Mouse (Mus musculus) heart, adult 11 months (tissue): ENCODE measurements at regions not wholly inside any gene's neighbourhood (a gene's known extent, or its start where the extent isn't known, plus 50 kb on each side); places are given as distances from the start of the nearest gene placed in this dataset.

Experiments
- DNase-seq: peaks from one replicate; pipeline ENCODE4 v3.0.0; 2022

DNA sequence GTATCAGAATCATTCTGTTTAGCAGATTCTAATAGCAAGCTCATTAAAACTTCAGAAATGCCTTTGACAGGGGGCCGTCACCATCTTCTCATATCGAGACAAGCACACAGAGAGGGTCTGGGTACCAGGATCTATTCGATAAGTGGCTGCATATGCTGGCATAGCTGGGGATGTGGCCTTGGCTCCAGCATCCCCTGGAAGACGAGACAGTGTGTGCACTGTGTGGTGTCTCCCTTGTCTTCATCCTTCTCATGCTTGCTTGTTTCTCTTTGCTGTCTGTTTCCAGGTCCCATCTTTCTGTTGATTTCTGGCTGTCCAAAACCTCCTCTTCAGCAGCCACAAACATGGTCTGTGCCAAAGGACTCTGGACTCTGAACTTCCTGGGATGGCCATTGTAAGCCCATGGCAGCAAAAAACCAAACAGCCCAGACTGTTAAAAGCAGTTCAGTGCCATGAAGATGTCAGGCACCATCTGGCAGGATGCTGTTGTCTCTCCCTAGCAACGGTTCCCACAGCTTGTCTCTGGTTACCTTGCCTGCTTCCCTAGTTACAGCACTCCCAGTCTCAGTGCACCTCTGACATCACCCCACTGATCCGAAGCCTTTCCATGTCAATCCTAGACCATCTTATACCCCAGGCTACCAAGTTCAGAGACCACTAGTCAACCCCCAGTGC, 56.5 kb downstream of the Kctd12 start:
- no peak for DNase-seq

DNA sequence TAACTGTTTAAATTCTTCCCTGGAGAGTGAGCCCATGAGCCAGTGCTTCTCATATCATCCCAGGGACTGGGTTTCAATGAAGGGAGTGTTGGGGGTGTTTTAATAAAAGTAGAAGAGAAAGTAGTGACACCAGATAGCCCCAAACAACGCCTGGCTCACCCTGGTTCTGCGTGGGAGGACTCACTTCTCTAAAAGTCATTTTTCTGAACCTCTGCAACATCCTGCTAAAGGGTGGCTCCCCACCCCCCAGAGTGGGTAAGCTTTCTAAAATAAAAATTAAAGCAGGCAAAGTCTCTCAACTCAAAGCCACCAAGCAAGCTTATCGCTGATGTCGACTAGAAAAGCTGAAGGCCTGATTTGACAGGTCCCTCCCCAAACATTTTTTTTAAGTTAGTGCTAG, 57.8 kb downstream of the Kctd12 start:
- DNase-seq = peak; percentile 94

DNA sequence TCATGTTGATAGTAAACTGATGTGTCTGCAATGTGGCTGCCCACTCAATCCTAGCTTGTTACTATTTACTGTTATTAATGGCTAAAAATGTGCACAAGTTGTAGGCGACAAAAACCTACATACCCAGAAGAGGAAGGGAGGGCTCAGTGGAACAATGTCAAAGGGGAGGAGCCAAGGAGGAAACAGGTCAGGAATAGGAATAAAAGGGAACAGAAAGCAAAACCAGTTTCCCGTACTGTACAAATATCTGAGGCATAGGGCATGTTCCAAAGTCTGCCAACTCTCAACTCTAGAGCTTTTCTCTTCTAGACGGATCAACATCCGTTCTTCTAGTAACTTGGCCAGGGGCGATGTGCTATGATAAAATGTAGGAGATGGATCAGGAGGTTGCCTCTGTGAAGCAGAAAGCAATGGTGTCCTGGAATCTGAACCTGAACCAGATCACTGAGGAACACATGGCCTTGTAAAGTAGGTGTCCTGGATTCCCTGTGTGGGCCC, 59.9 kb downstream of the Kctd12 start:
- DNase-seq = peak; percentile 90

DNA sequence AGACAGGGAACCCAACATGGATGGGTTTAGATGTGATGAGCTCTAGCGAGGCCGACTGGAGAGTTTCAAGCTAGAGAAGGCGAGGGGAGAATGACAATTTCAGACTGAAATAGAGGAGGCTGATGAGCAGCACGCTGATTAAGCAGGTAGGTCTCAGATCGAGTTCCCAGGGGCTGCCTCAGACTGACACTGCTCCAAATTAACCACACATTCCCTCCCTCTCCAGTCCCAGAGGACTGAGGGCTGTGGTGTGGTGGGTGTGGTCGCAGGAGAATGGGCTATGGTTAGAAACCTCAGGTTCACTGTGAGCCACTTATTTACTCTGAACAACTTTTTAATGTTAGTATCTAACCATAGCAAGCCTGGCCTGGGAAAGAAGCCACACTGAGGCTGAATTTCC, 62.0 kb downstream of the Kctd12 start:
- peak; percentile 71 for DNase-seq

DNA sequence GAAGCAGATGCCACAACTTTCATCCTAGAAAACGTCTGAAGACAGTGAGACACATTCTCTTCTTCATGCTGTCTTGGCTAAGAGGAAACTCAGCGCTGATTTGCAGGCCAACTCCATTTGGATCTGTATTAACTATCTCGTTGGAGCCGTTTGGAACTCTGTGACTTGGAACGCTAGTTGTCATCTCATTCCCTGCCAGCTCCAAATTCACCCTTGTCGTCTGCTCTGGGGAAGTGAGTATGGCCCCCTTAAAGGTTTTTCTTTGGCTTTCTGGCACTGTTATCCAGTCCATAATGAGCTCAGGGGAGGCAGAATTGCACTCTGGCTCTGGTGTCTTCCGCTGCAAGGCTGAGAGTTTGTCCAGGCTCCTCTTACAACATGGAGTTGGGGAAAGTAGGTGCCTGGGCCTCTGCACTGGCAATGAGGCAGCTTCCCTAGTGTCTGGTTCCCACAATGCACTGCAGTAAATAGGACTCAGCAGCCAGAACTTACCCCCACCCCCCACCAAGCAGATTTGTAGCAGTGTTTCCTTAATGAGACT, 63.1 kb downstream of the Kctd12 start:
- peak; percentile 85 for DNase-seq

DNA sequence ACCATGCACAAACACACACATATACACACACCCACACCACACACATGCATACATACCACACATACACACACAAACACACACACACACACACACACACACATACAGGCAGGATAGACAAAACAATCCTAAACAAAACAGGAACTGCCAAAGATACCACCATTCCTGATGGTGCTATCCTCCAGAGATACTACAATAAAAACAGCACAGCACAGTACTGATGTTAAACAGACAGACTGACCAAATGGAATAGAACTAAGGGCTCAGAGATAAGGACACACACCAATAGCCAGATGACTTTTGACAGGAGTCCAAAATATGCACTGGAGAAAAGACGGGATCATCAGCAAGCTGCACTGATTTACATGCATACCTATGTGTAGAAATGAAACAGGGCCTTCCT, 64.5 kb downstream of the Kctd12 start:
- peak; percentile 46 for DNase-seq

DNA sequence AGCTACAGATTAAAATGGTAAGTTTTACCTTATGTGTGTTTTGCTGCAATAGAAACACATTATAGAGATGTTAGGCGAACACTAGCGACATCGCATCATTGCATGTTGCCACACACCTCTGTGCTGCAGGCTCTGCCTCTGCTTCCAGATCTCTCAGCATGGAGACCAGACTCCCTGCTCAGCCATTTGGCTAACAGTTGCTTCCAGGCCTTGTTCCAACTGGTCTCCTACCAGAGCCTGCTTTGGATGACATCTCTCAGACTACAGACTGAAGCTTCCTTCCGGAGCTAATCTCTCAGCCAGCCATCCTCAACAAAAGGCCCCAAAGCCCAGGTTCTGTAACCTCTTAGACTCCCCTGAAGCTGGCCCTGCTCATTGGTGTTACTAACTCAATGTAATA, 66.5 kb downstream of the Kctd12 start:
- DNase-seq = peak; percentile 91

DNA sequence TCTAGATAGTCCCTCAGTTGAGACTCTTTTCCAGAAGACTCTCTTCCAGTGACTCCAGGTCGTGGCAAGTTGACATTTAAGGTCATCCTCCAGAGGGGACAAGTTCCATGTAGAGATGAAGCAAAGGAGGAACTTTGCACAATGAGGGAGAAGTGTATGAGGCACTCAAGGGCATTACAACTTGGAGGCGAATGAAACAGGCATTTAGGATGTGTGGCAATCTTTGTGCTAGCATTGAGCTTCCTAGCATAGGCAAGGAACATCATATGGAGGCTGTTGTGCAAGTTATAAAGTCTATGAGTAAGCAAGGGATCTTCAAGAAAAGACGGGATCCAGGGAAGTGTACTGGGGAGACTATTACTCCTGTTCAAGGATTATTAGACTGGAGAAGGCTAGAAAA, 70.9 kb downstream of the Kctd12 start:
- no peak for DNase-seq

DNA sequence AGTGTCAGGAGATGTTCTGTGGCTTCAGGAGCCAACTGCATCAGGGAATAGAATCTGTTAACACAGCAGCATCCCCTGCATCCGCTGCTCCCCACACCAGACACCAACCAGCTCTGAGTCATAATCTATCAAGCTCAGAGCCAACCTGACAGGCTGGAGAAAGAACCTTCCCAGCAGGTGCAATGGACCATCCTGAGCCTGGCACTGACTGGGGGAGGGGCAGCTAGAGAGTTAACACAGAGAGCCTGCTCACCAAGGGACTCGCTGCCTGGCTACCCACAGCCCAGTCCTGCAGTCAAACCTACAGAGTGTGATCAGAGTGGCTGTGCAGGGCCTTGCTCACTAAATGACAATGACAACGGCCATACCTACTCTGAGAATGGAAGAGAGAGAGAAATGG, 73.4 kb downstream of the Kctd12 start:
- DNase-seq = peak; percentile 87

DNA sequence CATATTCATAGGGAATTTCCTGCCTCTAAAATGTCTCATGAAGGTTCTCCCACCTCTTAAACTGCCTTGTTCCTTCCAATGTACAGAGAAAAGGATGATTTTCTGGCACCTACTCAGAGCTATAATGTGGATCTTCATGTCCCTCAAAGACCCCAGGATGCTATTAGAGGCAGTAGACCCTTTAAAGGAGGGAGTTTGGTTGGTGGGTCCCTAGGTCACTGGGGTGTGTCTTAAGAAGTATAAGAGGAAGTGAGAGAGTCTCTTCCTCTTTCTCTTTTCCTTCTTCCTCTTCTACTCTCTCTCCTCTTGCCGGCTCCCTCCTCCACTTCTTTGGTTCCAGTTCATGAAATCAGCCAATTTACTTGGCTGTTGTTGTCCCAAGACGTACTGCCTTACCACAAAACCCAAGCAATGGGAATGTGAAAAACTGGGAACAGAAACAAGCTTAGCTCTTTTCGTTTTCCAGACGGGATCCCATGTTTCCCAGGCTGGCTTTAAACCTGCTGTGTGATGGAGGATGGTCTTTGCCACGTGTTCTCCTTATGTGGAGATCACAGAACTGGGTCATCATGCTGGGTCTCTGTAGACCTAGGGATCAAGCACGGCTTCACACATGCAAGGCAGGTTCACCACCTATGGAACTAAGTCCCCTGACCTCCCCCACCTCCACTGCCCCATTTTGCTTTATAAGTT, 74.9 kb downstream of the Kctd12 start:
- DNase-seq = peak; percentile 89

DNA sequence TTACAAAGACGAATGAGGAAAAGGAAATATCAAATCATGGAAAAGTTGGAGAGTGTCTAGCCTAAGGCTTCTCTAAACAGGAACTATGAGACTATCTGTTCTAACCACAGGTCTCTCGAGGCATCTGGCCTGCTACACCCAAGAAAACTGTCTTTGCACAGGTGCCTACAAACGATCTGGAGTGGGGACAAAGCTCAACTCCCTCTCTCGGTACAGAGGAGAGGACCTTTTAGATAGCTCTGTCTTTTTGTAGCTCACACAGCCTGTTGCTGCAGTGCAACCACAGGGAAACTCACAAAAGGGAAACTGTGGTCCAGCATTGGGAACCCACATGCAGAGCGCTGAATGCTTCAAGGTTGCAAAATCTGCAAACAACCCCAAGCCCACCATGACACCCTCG, 75.6 kb downstream of the Kctd12 start:
- DNase-seq = peak; percentile 91

DNA sequence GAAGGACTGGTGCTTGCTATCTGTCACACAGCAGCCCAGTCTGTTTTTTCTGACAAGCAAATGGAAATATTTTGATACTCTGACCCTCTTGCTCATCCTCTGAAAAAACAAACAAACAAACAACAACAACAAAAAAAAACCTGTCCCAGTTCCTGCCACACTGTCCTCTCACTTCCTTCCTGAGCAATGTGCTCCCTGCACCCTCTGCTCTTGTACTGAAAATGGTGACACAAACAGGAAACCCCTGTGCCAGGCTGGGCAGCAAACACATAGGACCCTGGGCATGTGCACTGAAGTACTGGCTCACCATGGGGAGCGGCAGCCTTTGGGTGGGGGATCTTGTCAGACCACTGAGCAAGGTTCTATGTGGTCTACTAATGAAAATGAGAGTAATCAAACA, 76.2 kb downstream of the Kctd12 start:
- peak; percentile 95 for DNase-seq

DNA sequence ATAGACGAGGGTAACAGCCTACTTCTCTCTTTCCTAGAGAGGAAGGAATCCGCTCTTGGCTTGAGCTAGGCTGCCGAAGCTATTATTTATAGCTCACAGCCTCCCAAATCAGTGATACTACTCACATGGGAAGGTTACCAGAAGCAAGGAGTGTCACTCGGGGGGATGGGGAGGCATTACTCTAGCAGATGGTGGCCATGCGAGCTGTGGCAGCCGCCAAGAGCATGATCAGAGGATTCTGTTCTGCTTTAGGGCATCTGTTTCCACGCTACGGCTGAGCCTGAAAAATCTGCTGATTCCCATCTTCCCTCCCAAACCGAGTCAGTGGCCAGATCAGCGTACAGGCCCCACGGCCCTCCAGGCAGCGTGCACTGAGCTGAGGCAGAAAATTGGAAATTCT, 79.5 kb downstream of the Kctd12 start:
- DNase-seq = peak; percentile 98

DNA sequence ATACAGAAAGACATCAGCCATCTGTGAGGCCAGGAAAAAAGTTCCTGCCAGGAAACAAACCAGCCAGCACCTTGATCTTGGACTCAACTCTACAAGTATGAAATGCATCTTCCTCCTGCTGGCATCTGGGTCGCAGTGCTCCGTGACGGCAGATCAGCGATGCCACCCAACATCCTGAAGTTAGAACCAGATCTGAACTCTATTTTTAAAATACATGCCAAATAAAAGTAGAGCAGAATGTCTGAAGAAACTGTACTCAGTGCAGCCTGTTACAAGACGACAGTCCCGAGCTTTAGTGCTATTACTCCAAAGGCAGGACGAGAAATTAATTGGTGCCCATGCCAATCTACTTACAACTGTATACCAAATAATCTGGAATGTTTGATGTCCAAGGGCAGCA, 80.2 kb downstream of the Kctd12 start:
- peak; percentile 81 for DNase-seq

DNA sequence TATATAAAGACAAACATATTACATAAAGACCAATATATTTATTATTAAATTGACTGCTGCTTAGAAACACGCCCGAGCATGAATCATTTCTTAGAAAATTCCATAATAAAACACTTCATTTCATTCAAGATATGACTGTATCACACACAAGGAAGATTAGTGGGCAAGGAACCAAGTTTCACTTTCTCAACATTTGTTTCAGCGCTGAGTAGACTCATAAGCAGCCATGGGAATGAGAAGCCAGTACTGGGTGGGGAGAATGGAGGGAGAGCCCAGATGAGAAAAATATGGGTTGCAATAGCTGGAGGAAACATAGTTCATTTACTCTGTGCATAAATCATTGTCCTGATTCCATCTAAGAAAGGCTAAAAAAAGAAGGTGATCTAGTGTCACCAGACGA, 84.0 kb downstream of the Kctd12 start:
- peak; percentile 89 for DNase-seq

DNA sequence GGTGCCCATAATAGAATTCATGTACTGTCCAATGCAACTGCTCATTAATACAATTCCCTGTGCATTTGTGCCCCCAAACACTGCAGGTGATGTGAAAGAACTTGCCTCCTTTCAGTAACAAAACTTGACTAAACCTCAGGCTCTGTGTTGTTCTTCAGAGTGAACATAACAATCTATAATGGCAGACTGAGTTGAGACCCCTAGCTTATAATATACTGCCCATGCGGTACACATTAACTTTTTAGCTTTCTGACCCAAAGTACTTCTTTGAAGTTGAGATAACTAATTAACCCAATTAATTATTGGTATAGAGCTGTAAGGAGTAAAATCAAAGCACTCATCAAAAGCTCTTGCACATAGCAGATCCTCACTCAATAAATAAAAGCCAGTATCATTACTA, 85.4 kb downstream of the Kctd12 start:
- DNase-seq = no peak

DNA sequence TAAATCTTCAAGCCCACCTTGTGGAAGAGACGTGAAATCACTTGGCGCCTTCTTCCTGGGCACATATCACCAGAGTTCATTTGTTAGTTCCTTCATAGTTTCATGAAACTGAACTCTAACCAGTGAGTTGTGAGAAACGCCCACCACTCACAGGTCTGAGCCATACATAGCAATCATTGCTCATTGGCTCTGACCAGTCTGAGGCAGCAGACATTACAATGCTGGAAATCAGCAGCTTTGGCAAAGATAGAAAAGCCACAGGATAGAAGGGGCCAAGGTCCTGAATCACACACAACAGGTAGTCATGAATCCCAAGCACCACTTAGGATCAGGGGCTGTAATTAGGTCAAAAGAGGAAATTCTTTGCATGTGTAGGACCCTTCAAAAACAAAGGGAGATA, 85.9 kb downstream of the Kctd12 start:
- peak; percentile 63 for DNase-seq

DNA sequence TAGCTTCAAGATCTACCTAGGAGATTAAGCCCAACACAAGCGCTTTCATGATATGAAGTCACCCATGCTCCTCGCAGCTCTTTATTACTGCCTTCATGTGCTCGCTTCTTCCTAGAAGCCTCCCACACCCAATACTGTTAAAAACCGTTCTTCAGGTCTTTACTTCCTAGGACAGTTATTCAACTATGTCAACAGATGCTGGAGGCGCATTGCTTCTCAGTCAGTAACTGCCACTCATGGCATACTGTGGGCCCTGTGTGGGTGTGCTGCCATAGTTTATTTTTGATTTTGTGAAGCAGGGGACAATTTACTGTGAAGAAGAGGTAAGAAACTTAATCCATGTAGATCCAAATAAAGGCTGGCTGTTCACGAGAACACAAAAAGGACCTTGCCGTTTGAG, 89.2 kb downstream of the Kctd12 start:
- DNase-seq = peak; percentile 39

DNA sequence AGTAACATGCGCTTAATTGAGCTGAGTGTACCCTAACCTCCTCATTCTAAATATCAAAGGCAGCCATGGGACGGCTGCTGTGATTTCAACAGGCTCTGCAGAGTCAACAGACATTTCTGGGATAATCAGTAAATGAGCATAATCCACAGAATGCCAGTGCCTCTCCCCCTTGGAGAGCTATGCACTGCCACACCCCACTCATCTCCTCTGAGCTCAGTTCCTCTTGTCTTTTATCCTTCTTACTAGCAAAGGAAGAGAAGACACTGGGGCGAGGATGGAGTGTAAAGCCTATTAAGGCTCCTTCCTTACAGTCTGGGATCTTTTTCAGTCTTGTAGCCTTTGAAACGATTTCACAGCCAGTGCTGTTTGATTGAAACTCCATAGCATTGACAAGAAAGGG, 90.9 kb downstream of the Kctd12 start:
- no peak for DNase-seq

DNA sequence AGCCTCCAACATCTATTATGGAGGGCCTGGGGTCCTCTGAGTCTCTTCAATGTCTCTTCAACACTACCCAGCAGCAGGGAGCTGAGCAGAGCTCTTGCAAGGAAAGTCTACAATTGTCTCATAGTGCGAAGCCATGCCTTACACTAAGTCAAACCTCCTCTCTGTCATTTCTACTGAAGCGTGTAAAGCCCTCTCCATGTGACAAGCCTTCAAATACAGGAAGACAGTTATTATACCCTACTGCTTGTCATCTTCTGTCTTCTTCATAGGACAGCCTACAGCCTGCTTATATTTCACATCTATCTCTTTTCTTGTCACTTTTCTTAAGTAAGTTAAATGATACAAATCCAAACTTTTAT, 97.2 kb downstream of the Kctd12 start:
- no peak for DNase-seq

DNA sequence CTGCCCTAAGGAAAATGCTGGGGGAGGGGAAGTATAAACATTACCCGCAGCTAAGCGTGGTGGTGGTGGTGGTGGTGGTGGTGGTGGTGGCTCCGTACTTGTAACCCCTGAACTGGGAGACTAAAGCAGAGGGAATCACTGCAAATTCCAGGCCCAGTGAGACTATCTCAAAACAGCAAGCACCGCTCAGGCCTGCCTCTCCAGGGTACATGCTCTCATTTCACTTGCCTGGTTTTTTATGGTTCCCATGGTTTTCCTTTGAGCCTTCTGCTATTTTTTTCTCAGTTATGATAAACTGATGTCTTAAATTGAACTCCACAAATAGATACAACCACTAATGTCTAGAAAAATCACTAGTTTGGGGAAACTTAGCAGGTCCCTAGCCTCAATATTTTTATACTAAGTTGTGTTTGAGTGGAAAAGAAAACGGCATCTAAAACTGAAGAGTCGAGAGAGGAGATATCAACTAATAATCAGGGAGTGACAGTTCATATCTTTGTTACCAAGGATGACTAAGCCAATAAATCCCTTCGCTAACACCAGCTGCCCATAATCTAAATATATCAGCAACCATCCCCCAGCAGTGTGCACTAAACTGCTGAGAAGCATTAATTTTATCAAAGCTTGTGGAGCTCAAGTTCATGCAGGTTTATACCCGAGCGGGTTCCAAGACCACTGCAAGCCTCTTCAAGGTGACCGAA, 97.7 kb downstream of the Kctd12 start:
- DNase-seq = peak; percentile 66

DNA sequence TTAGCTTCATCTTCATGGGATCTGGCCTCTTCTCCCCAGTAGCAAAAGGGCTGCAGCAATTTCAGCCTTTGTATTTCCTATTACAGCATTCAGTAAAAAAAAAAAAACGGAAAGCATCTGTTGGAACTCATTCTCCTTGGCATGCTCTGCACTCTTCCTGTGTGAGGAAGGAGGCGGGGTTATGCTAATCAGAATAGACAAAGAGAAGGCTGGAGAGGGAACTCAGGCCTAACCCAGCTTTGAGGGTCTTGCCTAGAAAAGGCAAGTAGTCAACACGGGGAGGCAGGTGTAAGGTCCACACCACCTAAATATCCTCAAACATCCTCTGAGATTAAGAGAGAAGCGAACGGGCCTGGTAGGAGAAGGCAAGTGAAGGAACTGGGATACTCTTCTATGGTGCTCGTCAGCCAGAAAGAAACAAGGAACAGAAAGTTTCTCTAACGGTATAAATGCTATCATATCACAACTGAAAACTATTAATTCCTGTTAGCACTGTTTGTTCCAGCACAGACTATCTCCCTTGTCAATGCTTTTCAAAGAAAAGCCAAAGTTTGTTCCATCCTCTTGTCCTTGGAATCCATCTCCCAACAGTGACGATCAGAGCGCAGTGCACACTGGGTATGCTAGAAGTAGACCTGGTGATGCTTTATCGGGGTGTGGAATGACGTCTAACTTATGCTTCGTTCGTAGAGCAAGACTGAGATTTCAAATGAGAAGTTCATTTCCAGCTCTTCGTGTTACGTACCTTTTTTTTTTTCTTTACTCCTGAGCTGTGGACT, 98.9 kb downstream of the Kctd12 start:
- peak; percentile 97 for DNase-seq

DNA sequence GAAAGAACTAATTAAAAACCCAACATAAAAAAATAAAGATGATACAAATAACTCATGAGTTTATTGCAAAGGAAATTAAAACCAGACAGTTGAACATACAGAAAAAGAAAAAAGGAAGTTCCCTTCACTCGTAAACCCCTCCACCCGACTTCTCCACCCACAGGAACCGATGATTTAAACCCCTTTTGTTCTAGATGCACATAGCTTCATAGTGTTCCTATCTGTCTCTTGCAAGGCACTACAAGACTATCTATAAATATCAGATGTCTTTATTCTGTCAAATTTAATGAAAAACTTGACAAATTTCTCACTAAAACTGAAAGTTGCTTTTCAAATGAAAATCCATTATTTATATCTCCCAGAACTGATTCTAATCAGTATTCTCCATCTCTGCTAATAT, 100.2 kb downstream of the Kctd12 start:
- DNase-seq = peak; percentile 31
